Mouse (Mus musculus): ENCODE measurements around the gene Wdr34.

Gene Wdr34

GRCm38 (mm10) chr2:30032244-30032846, 16.3 kb downstream of the Wdr34 start:
- DNase-seq (ENCODE audit: low read depth, low spot score): peak; percentile 37

- DNase-seq (ENCODE audit: low read depth, low spot score): no peak
These were observed 21.7 kb downstream of the Wdr34 start for GRCm38 (mm10) chr2:30026997-30027396.

- DNase-seq (ENCODE audit: low read depth, low spot score): no peak
These were observed 23.2 kb downstream of the Wdr34 start for GRCm38 (mm10) chr2:30025454-30025853.

- no peak for DNase-seq (ENCODE audit: low read depth, low spot score)
These were observed 34.2 kb downstream of the Wdr34 start for GRCm38 (mm10) chr2:30014326-30014966.

GRCm38 (mm10) chr2:30010840-30011281, 37.8 kb downstream of the Wdr34 start:
- no peak for DNase-seq (ENCODE audit: low read depth, low spot score)

GRCm38 (mm10) chr2:30009101-30009500, 39.6 kb downstream of the Wdr34 start:
- DNase-seq (ENCODE audit: low read depth, low spot score): no peak

- no peak for DNase-seq (ENCODE audit: low read depth, low spot score)
These were observed 56.7 kb downstream of the Wdr34 start for GRCm38 (mm10) chr2:29991962-29992361.

Measured in CD4-positive, CD25-positive, alpha-beta regulatory T cell, adult 2 months (primary cell).